Mouse (Mus musculus): ENCODE measurements at regions not wholly inside any gene's neighbourhood (a gene's known extent, or its start where the extent isn't known, plus 50 kb on each side); places are given as distances from the start of the nearest gene placed in this dataset.

DNA sequence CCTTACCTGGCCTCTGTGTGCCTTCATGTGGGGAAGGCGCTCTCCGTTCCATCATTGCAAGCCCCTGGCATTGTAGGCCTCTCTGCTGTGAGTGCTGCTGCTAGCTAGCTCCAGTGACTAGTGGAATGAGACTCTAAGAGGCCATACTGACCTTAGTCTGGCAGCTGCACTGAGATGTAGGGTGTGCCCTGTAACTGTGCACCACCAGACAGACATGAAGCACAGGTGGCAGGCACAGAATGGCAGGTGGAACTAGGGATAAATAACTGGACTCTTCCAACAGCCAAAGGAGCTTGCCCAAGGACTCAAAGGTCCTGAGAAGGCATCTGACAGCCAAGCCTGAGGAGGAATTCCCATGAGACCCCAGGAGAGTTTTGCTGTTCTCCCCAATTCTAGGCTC lies 194.7 kb upstream of the Bcor start:
- no peak for TF ChIP-seq POLR2A (IDR thresholded peaks at IDR 0.05; ENCODE audit: insufficient read depth, low read depth, low read length)
- TF ChIP-seq CTCF (IDR thresholded peaks at IDR 0.05; ENCODE audit: insufficient read depth, low read depth, low read length), result no peak

All from olfactory bulb, adult 2 months (tissue).